Mouse (Mus musculus) testis, adult 2 months (tissue): ENCODE results near the gene Eef1g. TPM values are rescaled to one million over a fixed set of nuclear protein-coding genes. Genes with fewer than 3 reads are reported as not detected.
A peak's percentile ranks its signal among the peaks of the same experiment; 100 is the strongest.

Source experiments
- H3K27ac ChIP-seq: fragments of 200-500 bp; 2 replicates; pipeline ENCODE4 v1.5.1; 2012; ENCODE audit warnings: low read depth, low read length; ENCODE audit not compliant: control insufficient read depth, insufficient read depth
- H3K27me3 ChIP-seq: fragments of 200-500 bp; 2 replicates; pipeline ENCODE4 v1.6.1; 2012; ENCODE audit warnings: mild to moderate bottlenecking, low read length, moderate library complexity; ENCODE audit not compliant: control insufficient read depth, insufficient read depth
- H3K36me3 ChIP-seq: fragments of 200-500 bp; 2 replicates; pipeline ENCODE4 v1.6.1; 2012; ENCODE audit warnings: mild to moderate bottlenecking, low read length; ENCODE audit not compliant: control insufficient read depth, insufficient read depth
- H3K4me1 ChIP-seq: fragments of 200-500 bp; 2 replicates; pipeline ENCODE4 v1.6.1; 2012; ENCODE audit warnings: low read length; ENCODE audit not compliant: control insufficient read depth, insufficient read depth
- H3K4me3 ChIP-seq: fragments of 200-500 bp; 2 replicates; pipeline ENCODE4 v1.5.1; 2012; ENCODE audit warnings: low read depth, mild to moderate bottlenecking, low read length, moderate library complexity, mixed read lengths; ENCODE audit not compliant: control insufficient read depth
- CTCF ChIP-seq: fragments of 200-500 bp; IDR thresholded peaks from 2 replicates; pipeline ENCODE4 v1.5.1; 2012; ENCODE audit warnings: low read depth, mild to moderate bottlenecking, inconsistent platforms, low read length, moderate library complexity; ENCODE audit not compliant: control insufficient read depth, insufficient read depth, insufficient replicate concordance
- POLR2A ChIP-seq: fragments of 200-500 bp; IDR thresholded peaks from 2 replicates; pipeline ENCODE4 v1.6.1; 2012; ENCODE audit warnings: low read depth, mild to moderate bottlenecking, inconsistent platforms, low read length, moderate library complexity; ENCODE audit not compliant: control insufficient read depth
- polyA plus RNA-seq: library from polyadenylated mRNA; depleted of rRNA; stranded (reverse); fragments of >200 nt; gene quantifications from 2 replicates; pipeline ENCODE4 v1.2.3, GENCODE M21; 2012; rRNA removed

The Eef1g gene
- polyA plus RNA-seq, result 442 and 506 TPM in 2 replicates

- peak within 1 kb of the TSS; percentile 98 for H3K27ac ChIP-seq
- peaks cover 4% of the 10 kb centered on the region; the same call in 1 of the 2 replicates for H3K36me3 ChIP-seq
- no peaks in the 10 kb centered on the region for H3K27me3 ChIP-seq
- peak within 1 kb of the TSS; percentile 98 for H3K4me3 ChIP-seq
- TF ChIP-seq POLR2A, result peak; percentile 86
- no peak for TF ChIP-seq CTCF
- peaks cover 5% of the 10 kb centered on the region for H3K4me1 ChIP-seq
Observed at GRCm38 (mm10) chr19:8966590-8967372, at the start of gene Eef1g. Gene Eef1g (plus strand): TSS chr19:8967041.

GRCm38 (mm10) chr19:8919000-8919399, 47.8 kb upstream of the Eef1g start:
- H3K27me3 ChIP-seq, result no peaks in the 10 kb centered on the region
- TF ChIP-seq POLR2A, result no peak
- no peak for TF ChIP-seq CTCF
- no peak overlapping the region for H3K27ac ChIP-seq
- H3K36me3 ChIP-seq, result peaks cover 3% of the 10 kb centered on the region; the same call in 1 of the 2 replicates
- H3K4me3 ChIP-seq, result no peak overlapping the region
- H3K4me1 ChIP-seq, result peaks cover 8% of the 10 kb centered on the region

- peak overlapping the region; percentile 88 for H3K27ac ChIP-seq
Observed at GRCm38 (mm10) chr19:8919684-8920072, 47.2 kb upstream of the Eef1g start.

GRCm38 (mm10) chr19:8920073-8920736, 46.6 kb upstream of the Eef1g start, which contains the start of gene B3gat3:
Gene B3gat3 (plus strand): TSS chr19:8920374.
- H3K4me3 ChIP-seq, result peak within 1 kb of the TSS; percentile 88
- TF ChIP-seq CTCF (no peak), POLR2A (peak; percentile 98)
- H3K27ac ChIP-seq, result peak within 1 kb of the TSS; percentile 88
- H3K4me1 ChIP-seq, result peaks cover 8% of the 10 kb centered on the region
- H3K36me3 ChIP-seq, result peaks cover under 1% of the 10 kb centered on the region; the same call in 1 of the 2 replicates
- H3K27me3 ChIP-seq, result no peaks in the 10 kb centered on the region

More at GRCm38 (mm10) chr19:8919684-8920072, 47.2 kb upstream of the Eef1g start:
- Histone ChIP-seq H3K4me3 (peak overlapping the region; percentile 88; the same call in 1 of the 2 replicates), H3K4me1 (peaks cover 8% of the 10 kb centered on the region), H3K36me3 (peaks cover 3% of the 10 kb centered on the region; the same call in 1 of the 2 replicates), H3K27me3 (no peaks in the 10 kb centered on the region)
- no peak for TF ChIP-seq POLR2A
- TF ChIP-seq CTCF, result no peak

- TF ChIP-seq CTCF (no peak), POLR2A (no peak)
- H3K36me3 ChIP-seq, result no peaks in the 10 kb centered on the region
- peak overlapping the region; percentile 24 for H3K27ac ChIP-seq
- peak overlapping the region; percentile 88 for H3K4me3 ChIP-seq
- peaks cover 8% of the 10 kb centered on the region for H3K4me1 ChIP-seq
- no peaks in the 10 kb centered on the region for H3K27me3 ChIP-seq
Observed at GRCm38 (mm10) chr19:8920836-8921291, 46.0 kb upstream of the Eef1g start.

GRCm38 (mm10) chr19:8921741-8922140, 45.1 kb upstream of the Eef1g start:
- peaks cover 8% of the 10 kb centered on the region for H3K4me1 ChIP-seq
- TF ChIP-seq CTCF (no peak), POLR2A (no peak)
- no peak overlapping the region for H3K4me3 ChIP-seq
- no peaks in the 10 kb centered on the region for H3K27me3 ChIP-seq
- H3K36me3 ChIP-seq, result no peaks in the 10 kb centered on the region
- no peak overlapping the region for H3K27ac ChIP-seq

GRCm38 (mm10) chr19:8926766-8927165, 40.1 kb upstream of the Eef1g start:
- peaks cover 15% of the 10 kb centered on the region for H3K4me1 ChIP-seq
- TF ChIP-seq POLR2A (no peak), CTCF (no peak)
- no peak overlapping the region for H3K27ac ChIP-seq
- H3K4me3 ChIP-seq, result no peak overlapping the region
- H3K27me3 ChIP-seq, result no peaks in the 10 kb centered on the region
- H3K36me3 ChIP-seq, result no peaks in the 10 kb centered on the region
